Mouse (Mus musculus): ENCODE measurements around the gene Pdzrn3. TPM values are rescaled to one million over a fixed set of nuclear protein-coding genes. Genes with fewer than 3 reads are reported as not detected.
A peak's percentile ranks its signal among the peaks of the same experiment; 100 is the strongest.

The Pdzrn3 gene
- total and polyA plus RNA-seq, 2 experiments from 2014 or later = 11.2 to 35.3 TPM

- Histone ChIP-seq H3K27ac (peak overlapping the region; percentile 60), H3K36me3 (ENCODE audit: insufficient read depth, low read length) (no peaks in the 10 kb centered on the region), H3K4me3 (ENCODE audit: low read length) (no peak overlapping the region), H3K4me1 (ENCODE audit: insufficient read depth, low read length) (no peaks in the 10 kb centered on the region), H3K9me3 (ENCODE audit: low read length) (no peaks in the 10 kb centered on the region), H3K27me3 (ENCODE audit: insufficient read depth, low read length) (no peaks in the 10 kb centered on the region; the same call in 1 of the 2 replicates), H3K4me2 (ENCODE audit: low read depth, low read length) (no peak overlapping the region), H3K9ac (replicated peaks; ENCODE audit: low read length) (no peak overlapping the region)
- WGBS = 62% methylated on average over 6 of the region's 6 CpGs
- DNase-seq (ENCODE audit: low spot score) (no peak), ATAC-seq (no peak)
- no peak for TF ChIP-seq CTCF (IDR thresholded peaks at IDR 0.05; ENCODE audit: low read depth)
These were observed 6.8 kb upstream of the Pdzrn3 start for GRCm38 (mm10) chr6:101384476-101384875.

GRCm38 (mm10) chr6:101382891-101383290, 5.2 kb upstream of the Pdzrn3 start:
- Histone ChIP-seq H3K36me3 (ENCODE audit: insufficient read depth, low read length) (no peaks in the 10 kb centered on the region), H3K4me3 (ENCODE audit: low read length) (no peak overlapping the region), H3K9me3 (ENCODE audit: low read length) (no peaks in the 10 kb centered on the region), H3K4me1 (ENCODE audit: insufficient read depth, low read length) (no peaks in the 10 kb centered on the region; the same call in 1 of the 2 replicates), H3K27me3 (ENCODE audit: insufficient read depth, low read length) (no peaks in the 10 kb centered on the region; the same call in 1 of the 2 replicates), H3K27ac (no peak overlapping the region), H3K4me2 (ENCODE audit: low read depth, low read length) (no peak overlapping the region), H3K9ac (replicated peaks; ENCODE audit: low read length) (no peak overlapping the region)
- ATAC-seq = no peak
- 71% methylated on average over 4 of the region's 4 CpGs for WGBS
- no peak for TF ChIP-seq CTCF (IDR thresholded peaks at IDR 0.05; ENCODE audit: low read depth)
- no peak for DNase-seq (ENCODE audit: low spot score)

GRCm38 (mm10) chr6:101379546-101379945, 1.8 kb upstream of the Pdzrn3 start:
- no peak for ATAC-seq

GRCm38 (mm10) chr6:101377935-101378609, 375 bp upstream of the Pdzrn3 start:
- peak overlapping the region; percentile 49 for H3K27ac ChIP-seq
- WGBS = 0% methylated on average over 29 of the region's 29 CpGs

More at GRCm38 (mm10) chr6:101379546-101379945, 1.8 kb upstream of the Pdzrn3 start:
- H3K9ac ChIP-seq (replicated peaks; ENCODE audit: low read length) = no peak overlapping the region
- no peak for TF ChIP-seq CTCF (IDR thresholded peaks at IDR 0.05; ENCODE audit: low read depth)
- H3K4me2 ChIP-seq (ENCODE audit: low read depth, low read length) = no peak overlapping the region
- DNase-seq (ENCODE audit: low spot score) = no peak
- H3K9me3 ChIP-seq (ENCODE audit: low read length) = no peaks in the 10 kb centered on the region
- 51% methylated on average over 3 of the region's 3 CpGs for WGBS
- H3K4me3 ChIP-seq (ENCODE audit: low read length) = no peak overlapping the region
- no peaks in the 10 kb centered on the region for H3K36me3 ChIP-seq (ENCODE audit: insufficient read depth, low read length)
- no peak overlapping the region for H3K27ac ChIP-seq
- H3K27me3 ChIP-seq (ENCODE audit: insufficient read depth, low read length) = peaks cover 4% of the 10 kb centered on the region
- H3K4me1 ChIP-seq (ENCODE audit: insufficient read depth, low read length) = peaks cover 4% of the 10 kb centered on the region; the same call in 1 of the 2 replicates

GRCm38 (mm10) chr6:101376511-101377166, 1.1 kb downstream of the Pdzrn3 start:
- WGBS = 4% methylated on average over 10 of the region's 10 CpGs
- Histone ChIP-seq H3K4me1 (ENCODE audit: insufficient read depth, low read length) (peaks cover 4% of the 10 kb centered on the region; the same call in 1 of the 2 replicates), H3K9me3 (ENCODE audit: low read length) (no peaks in the 10 kb centered on the region), H3K27me3 (ENCODE audit: insufficient read depth, low read length) (peaks cover 4% of the 10 kb centered on the region), H3K4me2 (ENCODE audit: low read depth, low read length) (peak overlapping the region; percentile 93), H3K4me3 (ENCODE audit: low read length) (peak overlapping the region; percentile 53), H3K36me3 (ENCODE audit: insufficient read depth, low read length) (no peaks in the 10 kb centered on the region), H3K27ac (no peak overlapping the region), H3K9ac (replicated peaks; ENCODE audit: low read length) (peak overlapping the region; percentile 31)
- TF ChIP-seq CTCF (IDR thresholded peaks at IDR 0.05; ENCODE audit: low read depth) = peak; percentile 58
- DNase-seq (ENCODE audit: low spot score) (no peak), ATAC-seq (no peak)

More at GRCm38 (mm10) chr6:101377935-101378609, 375 bp upstream of the Pdzrn3 start:
- H3K4me3 ChIP-seq (ENCODE audit: low read length) = peak overlapping the region; percentile 53
- peak overlapping the region; percentile 31; the same call in 1 of the 2 replicates for H3K9ac ChIP-seq (replicated peaks; ENCODE audit: low read length)
- H3K4me1 ChIP-seq (ENCODE audit: insufficient read depth, low read length) = peaks cover 4% of the 10 kb centered on the region; the same call in 1 of the 2 replicates
- ATAC-seq (peak; percentile 89), DNase-seq (ENCODE audit: low spot score) (peak; percentile 82)
- TF ChIP-seq CTCF (IDR thresholded peaks at IDR 0.05; ENCODE audit: low read depth) = no peak
- peak overlapping the region; percentile 93 for H3K4me2 ChIP-seq (ENCODE audit: low read depth, low read length)
- no peaks in the 10 kb centered on the region for H3K36me3 ChIP-seq (ENCODE audit: insufficient read depth, low read length)
- no peaks in the 10 kb centered on the region for H3K9me3 ChIP-seq (ENCODE audit: low read length)
- H3K27me3 ChIP-seq (ENCODE audit: insufficient read depth, low read length) = peaks cover 4% of the 10 kb centered on the region

GRCm38 (mm10) chr6:101376049-101376448, 1.6 kb downstream of the Pdzrn3 start:
- Histone ChIP-seq H3K9ac (replicated peaks; ENCODE audit: low read length) (no peak overlapping the region), H3K4me1 (ENCODE audit: insufficient read depth, low read length) (peaks cover 4% of the 10 kb centered on the region; the same call in 1 of the 2 replicates), H3K9me3 (ENCODE audit: low read length) (no peaks in the 10 kb centered on the region), H3K4me3 (ENCODE audit: low read length) (peak overlapping the region; percentile 53), H3K36me3 (ENCODE audit: insufficient read depth, low read length) (no peaks in the 10 kb centered on the region), H3K4me2 (ENCODE audit: low read depth, low read length) (peak overlapping the region; percentile 93), H3K27ac (no peak overlapping the region), H3K27me3 (ENCODE audit: insufficient read depth, low read length) (peaks cover 4% of the 10 kb centered on the region)
- DNase-seq (ENCODE audit: low spot score) = no peak
- TF ChIP-seq CTCF (IDR thresholded peaks at IDR 0.05; ENCODE audit: low read depth) = no peak
- WGBS = 35% methylated on average over 10 of the region's 10 CpGs
- ATAC-seq = no peak

Measured in hindbrain, postnatal 0 days (tissue).